ENCODE assay signal across 15 mouse cellular contexts in genomic region chr11:109343558-109343957, GRCm38 (mm10). TPM values are rescaled to one million over a fixed set of nuclear protein-coding genes. Genes with fewer than 3 reads are reported as not detected.
A peak's percentile ranks its signal among the peaks of the same experiment; 100 is the strongest.
DNase-seq lines count a peak whose midpoint lies in the region; ATAC-seq and TF ChIP-seq lines count a peak whose summit lies in the region.
"Had no signal": no experiment of that assay in that cellular context is flagged by ENCODE, and none has a peak within 500 bp of the region (broad histone marks: within the 10 kb centered on the region; RNA-seq: fewer than 3 reads in every experiment).

No protein-coding gene starts in this region.

- no peak for ATAC-seq in kidney, postnatal 0 days (replicated peaks; ENCODE audit: low FRiP score, low read depth)
- ATAC-seq in intestine, embryonic 15.5 days, result no peak
- ATAC-seq: forebrain, embryonic 14.5 days; inflammation-experienced regulatory T-cells, adult 6 months had no signal

- H3K9ac ChIP-seq in kidney, postnatal 0 days (ENCODE audit: low read depth, low read length), result no peak overlapping the region
- no peak overlapping the region for H3K9ac ChIP-seq in intestine, embryonic 15.5 days
- H3K9ac ChIP-seq: liver, embryonic 14.5 days had no signal

- H3K36me3 ChIP-seq in heart, embryonic 10.5 days, result no peaks in the 10 kb centered on the region
- no peaks in the 10 kb centered on the region for H3K36me3 ChIP-seq in kidney, postnatal 0 days (ENCODE audit: insufficient read depth, low read length)
- no peaks in the 10 kb centered on the region for H3K36me3 ChIP-seq in intestine, embryonic 15.5 days

- WGBS in heart, embryonic 10.5 days, result 13% methylated on average over 7 of the region's 7 CpGs
- WGBS in kidney, postnatal 0 days, result 36% methylated on average over 7 of the region's 7 CpGs
- 46% methylated on average over 7 of the region's 7 CpGs for WGBS in intestine, embryonic 15.5 days

- TF ChIP-seq CTCF in kidney, postnatal 0 days (IDR thresholded peaks at IDR 0.05; ENCODE audit: low read depth), result no peak

- H3K9me3 ChIP-seq in heart, embryonic 10.5 days, result no peaks in the 10 kb centered on the region
- H3K9me3 ChIP-seq in kidney, postnatal 0 days (replicated peaks; ENCODE audit: low read length), result no peaks in the 10 kb centered on the region
- H3K9me3 ChIP-seq in intestine, embryonic 15.5 days, result no peaks in the 10 kb centered on the region

- peak overlapping the region; percentile 77 for H3K27ac ChIP-seq in heart, embryonic 10.5 days
- H3K27ac ChIP-seq in kidney, postnatal 0 days, result peak overlapping the region; percentile 63; the same call in 1 of the 2 replicates
- H3K27ac ChIP-seq in intestine, embryonic 15.5 days, result peak overlapping the region; percentile 77
- H3K27ac ChIP-seq: liver, embryonic 14.5 days had no signal

- peaks cover 44% of the 10 kb centered on the region for H3K4me1 ChIP-seq in heart, embryonic 10.5 days
- peaks cover 25% of the 10 kb centered on the region for H3K4me1 ChIP-seq in kidney, postnatal 0 days (replicated peaks; ENCODE audit: insufficient read depth, low read length)
- H3K4me1 ChIP-seq in intestine, embryonic 15.5 days (replicated peaks), result peaks cover 31% of the 10 kb centered on the region

- intact Hi-C loops in left cerebral cortex, postnatal 25 days (cut with DNase I), result no loop called here

- H3K4me2 ChIP-seq in kidney, postnatal 0 days (ENCODE audit: low read length), result no peak overlapping the region
- peak overlapping the region; percentile 31 for H3K4me2 ChIP-seq in intestine, embryonic 15.5 days (replicated peaks)

- H3K27me3 ChIP-seq in heart, embryonic 10.5 days (ENCODE audit: insufficient read depth, poor library complexity, severe bottlenecking), result no peaks in the 10 kb centered on the region
- H3K27me3 ChIP-seq in kidney, postnatal 0 days (ENCODE audit: insufficient read depth, low read length), result no peaks in the 10 kb centered on the region
- H3K27me3 ChIP-seq in intestine, embryonic 15.5 days (replicated peaks), result no peaks in the 10 kb centered on the region
- H3K27me3 ChIP-seq: Patski had no signal

- DNase-seq in heart, embryonic 10.5 days (ENCODE audit: low spot score), result no peak
- DNase-seq in heart, adult 11 months, result no peak
- DNase-seq in kidney, postnatal 0 days (ENCODE audit: low spot score), result no peak
- DNase-seq in kidney, adult 9 months, result no peak
- peak; percentile 23 for DNase-seq in ES-CJ7 (ENCODE audit: low read depth, low spot score)
- no peak for DNase-seq in left cerebral cortex, postnatal 25 days (ENCODE audit: low spot score in 2 of 2)
- no peak for DNase-seq in spleen, adult 12 weeks (ENCODE audit: low spot score)
- DNase-seq: cerebellum, adult 8-10 months; thymus, adult 2 months had no signal

- peak overlapping the region; percentile 27; the same call in 1 of the 2 replicates for H3K4me3 ChIP-seq in heart, embryonic 10.5 days
- no peak overlapping the region for H3K4me3 ChIP-seq in kidney, postnatal 0 days (replicated peaks; ENCODE audit: low read depth, low read length)
- H3K4me3 ChIP-seq in intestine, embryonic 15.5 days (replicated peaks), result no peak overlapping the region

RNA-seq across cellular contexts. Expression of gene Gna13, which starts 19.1 kb away (rescaled TPM):
- polyA plus RNA-seq in heart, embryonic 10.5 days (2016; fragmentation: Nextera tagmentation; extraction: Ambion mirVana), result 20.5 and 23.4 TPM in 2 replicates
- 33.9 and 36.2 TPM in 2 replicates for polyA plus RNA-seq in kidney, postnatal 0 days (2015; fragmentation: Nextera tagmentation; extraction: Ambion mirVana)
- polyA plus RNA-seq in intestine, embryonic 15.5 days (2015; fragmentation: Nextera tagmentation; extraction: Ambion mirVana), result 32.2 and 32.7 TPM in 2 replicates
- total RNA-seq in left cerebral cortex, postnatal 25 days (2021), result 10 to 100 TPM; 41.9 to 47.7 TPM

RNA-seq across cellular contexts. Expression of gene Rgs9, which starts 45.6 kb away (rescaled TPM):
- polyA plus RNA-seq in heart, embryonic 10.5 days (2016; fragmentation: Nextera tagmentation; extraction: Ambion mirVana), result 0.75 and 1.0 TPM in 2 replicates
- 0.99 and 1.1 TPM in 2 replicates for polyA plus RNA-seq in kidney, postnatal 0 days (2015; fragmentation: Nextera tagmentation; extraction: Ambion mirVana)
- polyA plus RNA-seq in intestine, embryonic 15.5 days (2015; fragmentation: Nextera tagmentation; extraction: Ambion mirVana), result 3.6 and 4.2 TPM in 2 replicates
- 10 to 100 TPM; 16.0 to 86.9 TPM for total RNA-seq in left cerebral cortex, postnatal 25 days (2021)
- total RNA-seq: gastrocnemius, postnatal 36 days had no signal
